Mouse (Mus musculus) spleen, postnatal 14 days (tissue): ENCODE results near the gene Hoxa13.

ENCODE experiments used
- DNase-seq, 2 experiments: peaks; one replicate each; pipeline ENCODE4 v3.0.0; 2021 to 2022; ENCODE audit warnings: low spot score in 2 of 2

The Hoxa13 gene

DNA sequence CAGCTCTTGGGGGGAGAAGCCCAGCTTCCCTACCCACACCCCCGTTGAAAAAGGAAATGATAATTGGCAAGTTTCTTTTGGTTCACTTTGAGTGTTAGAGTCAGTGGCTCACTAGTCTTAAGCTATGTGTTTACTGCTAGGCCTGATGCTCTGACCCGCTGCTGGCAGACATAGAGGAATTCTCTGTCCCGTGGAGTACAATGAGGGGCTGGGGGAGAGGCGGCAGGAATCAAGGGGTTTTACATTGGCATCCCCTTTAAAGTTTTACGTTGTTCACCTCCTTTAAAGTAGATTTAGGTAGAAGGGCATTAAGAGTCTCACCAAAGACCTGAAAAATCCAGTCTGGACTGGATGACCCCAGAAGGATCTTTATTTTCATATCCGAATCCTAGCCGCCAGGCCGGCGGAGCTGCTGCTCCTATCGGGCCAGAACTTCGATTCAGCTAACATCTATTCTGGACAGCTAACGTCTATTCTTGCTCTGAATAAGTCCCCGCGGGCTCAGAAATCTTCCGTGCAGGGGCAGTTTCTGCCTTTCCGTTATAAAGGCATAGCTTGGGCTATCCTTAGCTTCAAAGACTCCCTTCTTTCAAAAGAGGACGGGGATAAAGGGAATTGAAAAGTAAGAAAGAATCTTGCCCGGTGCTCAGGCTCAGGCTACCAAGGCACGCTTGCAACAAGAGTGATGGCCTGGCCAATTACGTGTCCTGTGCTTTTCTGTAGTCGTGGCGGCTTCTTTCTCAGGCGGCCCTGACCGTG lies 8.5 kb downstream of the Hoxa13 start:
- peak in 1 of 2 experiments; percentile 1 for DNase-seq

DNA sequence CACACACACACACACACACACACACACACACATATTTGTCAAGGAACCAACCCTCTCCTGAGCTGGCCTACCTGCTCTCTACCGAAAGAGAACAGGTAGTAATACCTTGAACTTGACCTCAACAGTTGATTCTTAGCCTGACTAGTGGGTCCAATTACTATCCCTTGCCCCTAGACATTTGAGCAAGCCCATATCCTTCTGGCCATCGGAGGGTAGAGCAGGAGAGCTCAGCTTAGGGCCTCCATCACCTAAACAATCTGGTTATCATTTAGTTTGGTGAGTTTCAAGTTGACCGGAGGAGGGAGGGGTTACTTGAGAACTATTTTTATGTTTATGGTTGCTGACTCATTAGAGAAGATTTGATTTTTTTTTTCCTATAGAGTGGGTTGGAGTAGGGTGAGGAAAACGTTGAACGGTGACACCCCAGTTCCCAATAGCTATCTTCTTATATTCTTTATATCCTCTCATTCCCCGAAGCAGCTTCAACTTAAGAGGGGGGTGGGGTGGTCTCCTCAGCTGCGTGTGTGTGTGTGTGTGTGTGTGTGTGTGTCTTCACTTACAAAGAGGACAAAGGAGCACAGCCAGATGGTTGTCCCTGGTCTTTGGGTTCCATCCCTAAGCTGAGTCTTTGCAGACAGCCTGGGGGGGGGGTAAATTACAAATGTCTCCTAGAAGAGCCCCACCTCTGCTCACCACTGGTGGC lies 9.4 kb downstream of the Hoxa13 start:
- peak in 1 of 2 experiments; percentile 1 for DNase-seq

DNA sequence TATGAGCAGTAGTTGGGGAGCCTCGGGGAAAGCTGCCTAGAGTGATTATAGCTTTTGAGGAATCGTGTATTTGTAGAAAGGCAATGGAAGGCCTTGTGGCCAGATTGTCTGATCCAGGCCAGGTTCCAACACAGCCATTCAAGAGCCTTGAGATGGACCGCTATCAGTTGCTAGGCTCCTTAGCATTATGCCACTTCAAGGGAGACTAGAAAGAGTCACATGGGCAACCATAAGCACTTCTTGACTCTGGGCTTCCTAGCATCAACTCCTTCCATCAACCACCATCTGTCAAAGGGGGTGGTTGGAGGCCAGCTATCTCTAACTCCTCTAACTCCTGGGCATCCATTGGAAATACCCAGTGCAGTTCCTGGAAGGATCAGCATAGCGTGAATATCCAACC lies 10.9 kb downstream of the Hoxa13 start:
- DNase-seq: peak in 1 of 2 experiments; percentile 1

DNA sequence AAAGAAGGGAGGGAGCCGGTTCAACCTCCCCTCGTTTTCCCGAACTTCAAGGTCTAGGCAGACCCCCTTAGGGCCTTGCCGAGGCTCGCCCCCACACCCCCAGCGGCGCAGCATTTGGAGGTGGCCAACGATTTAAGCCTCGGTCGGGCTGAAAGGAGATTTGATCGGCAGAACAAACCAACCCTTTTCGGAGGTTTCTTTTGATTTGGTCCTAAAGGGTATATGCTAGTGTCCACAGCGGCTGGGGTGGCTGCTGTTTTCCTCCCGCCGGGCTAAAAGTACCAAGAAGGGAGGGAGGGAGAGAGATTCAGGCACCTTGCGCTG lies 11.3 kb downstream of the Hoxa13 start:
- peak in 1 of 2 experiments; percentile 4 for DNase-seq

DNA sequence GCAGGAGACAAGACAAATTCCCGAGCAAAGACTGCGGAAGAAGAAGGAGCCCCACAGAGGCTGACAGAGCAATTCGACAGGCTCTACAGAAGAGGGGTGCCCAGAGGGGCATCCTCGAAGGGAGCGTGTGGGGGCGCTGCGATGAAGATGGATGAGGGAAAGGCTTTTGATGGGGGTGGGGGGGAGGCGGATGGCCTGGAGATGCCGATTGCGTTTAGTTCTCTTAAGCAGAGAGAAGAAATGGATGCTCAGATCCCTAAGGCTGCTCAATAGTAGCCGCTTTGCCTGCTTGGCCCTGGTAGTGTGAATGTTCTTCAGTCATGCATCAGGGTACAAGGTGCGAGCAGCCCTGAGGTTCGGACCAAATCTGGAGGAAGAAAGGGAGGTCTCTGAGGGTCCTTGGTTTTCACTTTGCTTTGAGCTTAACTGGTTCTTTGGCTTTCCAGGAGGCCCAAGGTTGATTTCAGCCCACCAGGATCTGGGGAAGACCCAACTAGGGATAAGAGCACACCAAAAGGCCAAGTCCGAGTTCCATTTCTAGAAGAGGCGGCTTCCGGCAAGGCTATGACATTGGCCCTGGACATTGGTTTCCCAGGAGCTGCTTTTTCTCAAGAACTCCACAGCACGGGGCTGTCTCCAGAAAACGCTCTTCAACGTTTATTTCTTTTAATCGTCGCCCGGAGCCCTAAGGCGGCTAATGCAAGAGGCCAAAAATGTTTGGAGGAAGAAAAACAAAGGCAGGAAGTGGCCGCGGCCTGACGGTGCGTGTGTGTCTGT lies 11.9 kb downstream of the Hoxa13 start:
- DNase-seq: peak in 1 of 2 experiments; percentile 1

DNA sequence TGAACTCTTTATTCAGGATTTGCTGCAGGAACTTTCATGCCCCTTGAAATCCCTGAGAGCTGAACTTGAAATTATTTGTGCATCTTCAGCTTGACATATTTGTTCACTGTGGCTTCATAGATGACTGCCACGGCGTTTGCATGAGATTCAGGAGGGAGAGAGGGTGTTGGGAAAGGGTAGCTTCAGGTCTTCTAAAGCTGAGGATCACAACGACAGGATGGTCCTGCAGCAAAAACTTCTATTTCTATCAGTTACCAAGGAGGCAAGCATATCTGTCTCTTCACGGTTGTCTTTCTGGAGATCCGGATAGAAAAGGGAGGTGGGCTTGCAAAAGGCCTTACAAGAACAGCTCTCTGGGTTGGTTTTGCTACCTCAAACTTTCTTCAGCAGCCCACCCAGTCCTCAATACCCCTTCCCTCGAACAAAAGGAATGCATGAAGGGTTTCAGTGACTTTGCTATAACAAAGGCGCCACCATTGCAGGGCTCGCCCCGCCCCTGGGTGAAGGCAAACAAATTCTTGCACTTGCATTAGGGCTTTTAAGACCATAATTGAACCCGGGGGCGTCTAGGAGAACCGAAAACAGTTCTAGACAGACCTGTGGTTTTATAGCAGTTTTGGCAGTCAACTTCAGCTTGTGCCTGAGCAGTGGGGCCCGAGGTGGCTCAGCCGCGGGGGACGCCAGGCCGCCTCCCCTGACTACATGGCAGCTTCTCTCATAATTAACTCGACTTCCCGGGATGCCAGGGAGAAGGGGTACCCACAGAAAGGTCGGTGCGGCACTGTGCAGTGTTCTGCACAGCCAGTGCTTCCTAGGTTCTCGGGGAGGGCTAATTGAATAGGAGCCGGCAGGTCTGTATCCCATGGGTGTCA lies 12.7 kb downstream of the Hoxa13 start:
- DNase-seq: peak in 1 of 2 experiments; percentile 5

DNA sequence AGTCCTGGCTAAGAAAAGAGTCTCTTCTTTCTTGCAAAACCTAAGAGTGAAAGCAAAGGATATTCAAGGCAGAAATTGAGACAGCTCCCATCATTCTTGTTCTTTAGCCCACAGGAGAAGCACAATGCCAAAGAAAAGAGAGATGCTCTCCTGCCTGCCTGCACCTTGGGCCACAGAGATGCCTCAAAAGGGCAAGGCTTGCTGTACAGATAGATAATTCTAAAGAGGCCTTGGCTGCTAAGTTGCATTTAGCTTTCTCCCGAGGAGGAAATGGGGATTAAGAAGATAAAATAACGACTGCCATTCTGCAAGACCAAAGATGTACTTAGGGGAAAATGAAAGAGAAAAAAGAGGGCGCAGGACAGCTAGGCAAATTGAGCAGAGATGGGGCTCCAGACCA lies 13.8 kb downstream of the Hoxa13 start:
- DNase-seq: no peak

DNA sequence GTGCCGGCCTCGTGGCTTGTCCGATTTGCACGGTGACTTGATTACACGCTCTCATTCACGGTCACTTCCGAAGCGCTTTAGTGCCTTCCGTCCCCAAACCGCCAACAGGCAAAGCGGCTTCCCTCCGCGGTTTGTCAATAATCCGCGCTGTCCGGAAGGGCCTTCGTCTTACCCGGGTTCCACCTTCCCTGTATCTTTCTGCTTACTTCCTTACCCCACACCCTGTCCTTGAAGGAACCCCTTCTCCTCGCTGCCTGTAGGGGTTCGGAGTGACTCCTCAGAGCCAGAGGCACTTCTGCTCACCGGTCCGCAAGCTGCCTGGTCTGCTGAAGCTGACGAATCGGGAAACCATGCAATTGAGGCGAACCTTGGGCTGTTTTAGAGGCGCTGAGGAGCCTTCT lies 14.3 kb downstream of the Hoxa13 start:
- peak in 1 of 2 experiments; percentile 5 for DNase-seq

DNA sequence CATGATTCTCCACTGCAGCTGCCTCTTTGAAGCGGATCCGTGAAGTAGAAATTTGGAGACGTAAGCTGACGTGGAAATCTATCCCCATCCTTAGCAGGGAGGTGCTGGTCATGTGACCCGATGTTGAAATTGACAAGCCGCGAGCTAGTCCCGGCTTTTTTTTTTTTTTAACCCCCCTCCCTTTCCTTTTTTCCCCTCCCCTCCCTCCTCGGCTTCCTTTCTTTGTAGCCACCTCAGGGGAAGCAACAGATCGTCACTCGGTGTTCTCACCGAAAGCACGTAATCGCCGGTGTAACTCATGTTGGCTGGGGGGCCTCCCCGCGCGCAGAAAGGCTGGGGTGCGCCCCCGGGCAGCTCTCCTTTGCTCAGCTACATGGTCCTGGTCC lies 14.9 kb downstream of the Hoxa13 start, which contains the start of gene Hoxa11:
Hoxa11 (minus strand) TSS at position 54 of the 386 bp plus-strand sequence.
- DNase-seq: no peak

DNA sequence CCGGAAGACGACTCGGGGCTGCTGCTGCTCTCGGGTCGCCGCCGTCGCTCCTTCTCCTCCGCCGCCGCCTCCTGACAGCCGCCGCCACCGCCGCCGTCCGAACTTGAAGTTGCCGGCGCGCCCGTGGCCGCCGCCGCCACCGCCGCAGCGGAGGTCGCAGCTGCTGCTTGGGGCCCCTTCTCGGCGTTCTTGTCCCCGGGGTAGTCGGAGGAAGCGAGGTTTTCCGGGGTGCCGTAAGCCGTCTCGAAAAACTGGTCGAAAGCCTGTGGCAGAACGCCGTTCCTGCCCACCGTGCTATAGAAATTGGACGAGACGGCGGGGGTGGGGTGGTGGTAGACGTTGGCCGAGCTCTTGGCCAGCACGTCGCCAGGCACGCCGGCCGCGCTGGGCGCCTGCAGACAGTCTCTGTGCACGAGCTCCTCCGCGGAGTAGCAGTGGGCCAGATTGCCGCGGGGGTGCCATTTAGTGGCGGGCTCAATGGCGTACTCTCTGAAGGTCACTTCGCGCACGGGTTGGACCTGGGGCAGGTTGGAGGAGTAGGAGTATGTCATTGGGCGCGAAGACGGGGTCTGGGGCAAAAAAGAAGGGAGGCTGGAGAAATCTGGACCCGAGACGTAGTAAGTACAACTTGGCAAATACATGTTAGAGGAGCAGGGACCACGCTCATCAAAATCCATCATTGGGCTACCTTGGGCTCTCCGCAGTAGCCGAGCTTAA lies 15.5 kb downstream of the Hoxa13 start:
- DNase-seq: peak in 1 of 2 experiments; percentile 6

DNA sequence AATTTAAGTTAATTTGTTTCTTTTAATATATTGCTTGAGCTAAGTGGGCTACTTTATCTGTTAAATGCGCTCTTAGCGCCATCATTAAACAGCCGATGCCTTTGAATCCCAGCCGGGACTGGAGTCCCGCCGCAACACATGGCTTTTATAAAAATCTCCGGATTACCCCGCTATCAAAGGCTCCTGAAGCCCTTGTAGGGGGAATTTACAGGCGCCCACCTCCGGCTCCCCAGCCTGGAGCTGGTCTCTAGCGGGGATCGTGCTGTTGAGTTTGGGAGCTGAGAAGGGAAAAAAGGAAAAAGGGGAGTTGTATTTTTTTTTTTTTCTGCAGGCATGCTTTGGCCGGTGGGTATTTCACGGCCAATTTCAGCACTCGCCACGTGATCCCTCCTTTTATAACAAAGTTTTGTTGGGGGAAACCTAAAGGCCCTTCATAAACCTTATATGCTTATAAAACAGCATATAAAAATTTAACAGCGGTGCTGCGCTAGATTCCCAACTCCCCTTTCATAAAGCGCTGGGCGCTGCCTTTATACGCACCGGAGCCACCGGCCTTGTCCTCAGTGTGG lies 16.1 kb downstream of the Hoxa13 start:
- DNase-seq: no peak

DNA sequence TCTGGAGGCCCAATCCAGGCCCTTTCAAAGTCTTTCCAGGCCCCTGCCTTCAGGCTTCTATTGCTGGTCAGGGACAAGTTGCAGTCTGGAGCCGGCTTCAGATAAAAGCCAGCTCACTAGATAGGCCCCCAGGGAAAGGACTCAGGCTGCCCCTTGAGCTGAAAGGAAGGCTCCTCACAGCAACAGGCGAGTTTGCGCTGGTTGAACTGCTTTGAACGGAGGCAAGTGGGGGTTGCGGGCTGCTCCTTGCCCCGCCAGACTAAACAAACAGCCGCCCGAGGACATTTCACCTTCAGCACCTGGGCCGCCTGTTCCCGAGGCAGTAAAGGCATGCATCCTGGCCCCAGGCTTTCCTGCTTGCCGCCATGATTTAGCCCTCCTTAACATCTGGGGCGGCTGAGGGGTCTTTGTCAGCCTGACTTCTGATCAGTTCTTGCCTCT lies 17.0 kb downstream of the Hoxa13 start:
- DNase-seq: peak in 1 of 2 experiments; percentile 3

DNA sequence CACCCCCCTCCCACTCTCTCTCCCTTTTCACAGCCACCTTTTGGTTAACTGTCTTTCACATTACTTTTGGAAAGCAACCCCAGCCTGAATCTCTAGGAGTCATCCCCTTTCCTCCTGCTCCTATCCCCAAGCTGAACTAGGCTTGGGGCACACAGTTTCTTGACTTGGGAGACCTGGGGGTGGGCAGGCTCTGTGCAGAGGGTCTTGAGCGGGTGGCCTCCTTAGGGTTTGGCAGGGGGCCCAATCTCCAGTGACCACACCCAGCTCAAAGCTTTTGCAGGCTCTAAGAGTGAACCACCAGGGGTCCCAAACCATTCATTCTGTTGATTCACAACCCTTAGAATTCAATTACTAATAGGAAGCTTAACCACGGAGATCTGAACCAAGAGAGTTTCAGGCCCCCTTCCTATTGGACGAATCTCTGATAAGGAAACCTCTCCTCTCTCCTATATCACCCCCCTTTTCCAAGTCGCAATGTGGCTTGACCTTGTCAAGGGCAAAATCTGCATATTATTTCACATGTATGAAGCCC lies 17.8 kb downstream of the Hoxa13 start:
- DNase-seq: peak in 1 of 2 experiments; percentile 1

DNA sequence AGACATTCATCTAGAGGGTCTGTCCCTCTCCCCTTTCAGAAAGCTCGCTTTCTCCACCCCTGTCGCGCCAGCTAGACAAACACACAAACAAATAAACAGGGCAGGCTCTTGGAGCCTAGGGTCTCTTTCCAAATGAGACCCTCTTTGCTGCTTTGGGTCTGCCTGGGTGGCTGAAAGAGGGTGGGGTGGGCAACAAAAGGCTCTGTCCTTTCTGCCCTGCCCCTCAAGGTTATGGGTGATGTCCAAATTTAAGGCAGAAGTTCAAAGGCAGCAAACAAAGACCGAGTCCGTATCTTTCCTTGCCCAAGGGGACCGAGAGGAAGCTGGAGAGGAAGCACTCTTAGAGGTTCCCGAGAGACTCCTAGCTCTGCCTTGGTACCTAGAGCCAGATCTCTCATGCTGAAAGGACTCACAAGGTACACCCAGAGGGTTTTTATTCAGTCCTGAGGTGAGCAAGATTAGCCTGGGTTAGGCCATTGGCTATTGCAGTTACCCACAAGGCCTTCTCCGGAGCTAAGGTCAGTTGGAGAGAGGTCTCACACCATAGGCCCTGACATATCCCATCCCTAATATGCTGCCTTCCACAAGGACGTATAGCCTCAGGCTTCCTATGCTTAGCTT lies 19.6 kb downstream of the Hoxa13 start:
- peak in 1 of 2 experiments; percentile 2 for DNase-seq

DNA sequence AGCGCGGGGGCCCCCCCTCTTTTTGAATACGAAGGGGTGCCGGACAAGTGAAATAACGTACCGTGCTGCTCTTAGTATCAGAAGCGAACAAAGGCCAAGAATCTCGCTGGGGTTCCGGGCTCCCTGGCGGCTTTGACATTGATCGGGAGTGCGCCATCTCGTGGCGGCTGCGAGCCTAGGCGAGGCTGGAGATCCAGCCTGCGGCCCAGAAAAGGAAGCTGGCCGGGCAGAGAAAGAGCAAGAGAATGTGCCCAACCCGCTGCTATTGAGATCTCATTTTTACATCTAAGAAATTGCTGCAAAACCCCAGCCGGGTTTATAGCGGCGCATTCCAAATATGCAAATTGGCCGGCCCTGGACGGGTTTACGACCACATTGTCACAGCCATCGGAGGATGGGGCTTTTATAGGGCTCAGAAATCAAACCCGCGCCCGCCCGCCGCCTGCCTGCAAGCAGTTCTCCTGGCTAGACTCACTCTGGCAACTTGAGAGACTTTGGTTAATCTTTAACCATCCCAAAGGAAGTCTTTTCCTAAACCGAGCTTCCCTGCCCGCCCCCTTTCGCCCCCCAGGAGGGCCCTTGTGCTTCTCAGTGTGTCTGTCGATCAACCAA lies 20.2 kb downstream of the Hoxa13 start, which contains the start of gene Hoxa10:
Hoxa10 (minus strand) TSS at position 466 of the 612 bp plus-strand sequence.
- DNase-seq: peak in 1 of 2 experiments; percentile 70

DNA sequence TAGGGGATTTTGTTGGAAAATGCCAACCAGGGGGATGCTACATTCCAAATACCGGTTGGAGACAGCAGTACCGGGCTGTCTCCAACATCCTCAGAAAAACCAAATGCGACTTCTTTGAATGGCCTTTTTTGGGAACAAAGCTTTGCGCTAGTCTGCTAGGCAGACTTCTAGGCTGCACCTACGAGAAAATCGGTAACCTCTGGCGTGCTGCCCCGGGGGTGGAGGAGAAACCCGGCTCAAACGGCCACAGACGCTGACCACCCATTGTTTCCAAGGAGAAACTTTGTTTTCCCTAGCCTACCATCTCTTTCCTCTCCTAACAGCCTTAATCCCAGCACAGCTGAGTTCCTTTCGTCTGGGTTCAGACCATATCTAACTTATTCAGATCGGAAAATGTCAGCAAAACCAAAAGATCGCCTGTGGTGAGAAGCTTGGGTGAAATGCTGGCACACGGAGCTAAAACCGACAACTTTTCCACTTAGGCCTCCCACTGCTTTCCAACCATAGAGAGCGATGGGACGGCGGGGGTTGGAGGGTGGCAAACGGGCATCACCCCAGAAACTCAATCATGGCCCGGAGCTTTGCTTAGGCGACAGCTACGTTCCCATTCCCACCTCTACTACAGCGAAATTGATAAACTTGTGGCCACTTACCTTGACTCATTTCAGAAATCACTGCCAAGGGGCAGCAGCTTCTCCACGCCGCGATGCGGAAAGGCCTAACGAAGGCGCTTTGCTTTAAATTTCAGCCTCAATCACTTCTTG lies 20.9 kb downstream of the Hoxa13 start:
- DNase-seq: no peak

DNA sequence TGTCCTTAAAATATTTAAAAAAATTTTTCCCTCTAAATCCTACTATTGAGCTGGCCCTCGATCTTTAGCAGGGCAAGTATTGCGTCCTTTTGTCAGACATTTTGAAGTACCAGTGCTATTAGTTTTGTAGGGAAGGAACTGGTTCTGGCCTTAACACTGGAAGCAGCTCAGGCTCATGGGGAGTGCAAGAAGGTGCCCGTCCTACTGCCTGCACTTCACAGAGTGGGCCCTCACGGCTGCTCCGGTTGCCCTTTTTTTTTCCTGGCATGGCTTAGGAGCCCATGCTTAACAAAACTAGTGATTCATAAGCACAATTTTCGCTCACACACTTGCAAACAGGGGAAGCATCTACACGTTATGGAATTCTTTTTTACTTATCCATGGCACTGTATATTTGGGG lies 21.7 kb downstream of the Hoxa13 start:
- no peak for DNase-seq

DNA sequence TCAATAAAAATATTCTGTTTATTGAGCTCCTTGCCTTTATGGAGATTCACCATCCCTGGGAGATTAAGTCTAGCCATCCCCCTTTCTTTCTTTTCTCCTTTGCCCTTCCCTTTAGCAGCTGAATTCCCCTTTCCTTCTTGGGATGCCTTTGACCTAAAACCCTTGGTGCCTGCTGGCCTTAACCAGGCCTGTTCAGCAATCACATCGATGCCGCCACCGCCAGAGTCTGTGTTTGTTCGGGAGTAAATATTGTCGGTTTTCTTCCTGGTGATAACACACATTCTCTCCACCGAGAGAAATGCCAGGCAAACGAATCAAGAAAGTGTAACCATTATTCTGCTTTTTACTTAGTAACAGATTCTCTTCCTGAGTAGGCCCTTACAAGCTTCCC lies 22.5 kb downstream of the Hoxa13 start:
- no peak for DNase-seq
